In genomic region chr10:108686696-108687095, GRCm38 (mm10) we compare ENCODE assay signal across 28 mouse cellular contexts. TPM values are rescaled to one million over a fixed set of nuclear protein-coding genes. Genes with fewer than 3 reads are reported as not detected.
"Had no signal": no experiment of that assay in that cellular context is flagged by ENCODE, and none has a peak within 500 bp of the region (broad histone marks: within the 10 kb centered on the region; RNA-seq: fewer than 3 reads in every experiment).

No protein-coding gene starts in this region.

- H3K4me1 ChIP-seq: liver, embryonic 13.5 days; neural tube, embryonic 13.5 days; stomach, embryonic 15.5 days had no signal

- H3K27me3 ChIP-seq: liver, embryonic 13.5 days; neural tube, embryonic 13.5 days; stomach, embryonic 15.5 days had no signal

- H3K9ac ChIP-seq: liver, embryonic 13.5 days; neural tube, embryonic 13.5 days; stomach, embryonic 15.5 days had no signal

- H3K4me3 ChIP-seq: liver, embryonic 13.5 days; myocyte; neural tube, embryonic 13.5 days; stomach, embryonic 15.5 days had no signal

- H3K9me3 ChIP-seq: liver, embryonic 13.5 days; neural tube, embryonic 13.5 days; stomach, embryonic 15.5 days had no signal

- ATAC-seq: hindbrain, postnatal 0 days; inflammation-experienced regulatory T-cells, adult 6 months; intestine, embryonic 16.5 days had no signal

- H3K36me3 ChIP-seq: liver, embryonic 13.5 days; neural tube, embryonic 13.5 days; stomach, embryonic 15.5 days had no signal

- H3K4me2 ChIP-seq: liver, embryonic 13.5 days; neural tube, embryonic 13.5 days; stomach, embryonic 15.5 days had no signal

- H3K27ac ChIP-seq: hindbrain, postnatal 0 days; kidney, postnatal 0 days; liver, embryonic 13.5 days; neural tube, embryonic 13.5 days; stomach, embryonic 15.5 days had no signal

- DNase-seq: kidney, adult 2 months; kidney, postnatal 25 days; liver, embryonic 13.5 days; lung, adult 2 months; lung, postnatal 14 days; lung, postnatal 4 days; right cerebral cortex, postnatal 14 days; right cerebral cortex, postnatal 4 days; thymus, postnatal 25 days had no signal

RNA-seq across cellular contexts. Expression of gene Gm5136, which starts 13.3 kb away (rescaled TPM):
- total RNA-seq: hindbrain, postnatal 0 days; megakaryocyte progenitor cell, adult 5-6 weeks; megakaryocyte-erythroid progenitor cell, adult 5-6 weeks; monocyte, adult 5-6 weeks; neutrophil, adult 5-6 weeks had no signal
- polyA plus RNA-seq: inflammation-experienced regulatory T-cells, adult 6 months; intestine, embryonic 16.5 days; kidney, adult 2 months; kidney, embryonic 14.5 days; kidney, postnatal 0 days; large intestine, adult 2 months; limb, embryonic 11.5 days; limb, embryonic 14.5 days; liver, adult 2 months; liver, embryonic 13.5 days; liver, embryonic 16.5 days; lung, adult 2 months; lung, embryonic 16.5 days; myocyte; stomach, embryonic 15.5 days; thymus, postnatal 0 days had no signal
